Mouse (Mus musculus) myocyte (in vitro differentiated cells): ENCODE data around the gene Kndc1.

Experiments used
- POLR2A ChIP-seq: IDR thresholded peaks from one replicate; pipeline ENCODE4 v1.6.1; 2011; ENCODE audit warnings: low read depth, mild to moderate bottlenecking, control low read depth, moderate library complexity; ENCODE audit not compliant: insufficient read length
- POLR2AphosphoS2 ChIP-seq: IDR thresholded peaks from one replicate; pipeline ENCODE4 v1.6.1; 2011; ENCODE audit warnings: low read depth, control low read depth; ENCODE audit not compliant: insufficient read length

DNA sequence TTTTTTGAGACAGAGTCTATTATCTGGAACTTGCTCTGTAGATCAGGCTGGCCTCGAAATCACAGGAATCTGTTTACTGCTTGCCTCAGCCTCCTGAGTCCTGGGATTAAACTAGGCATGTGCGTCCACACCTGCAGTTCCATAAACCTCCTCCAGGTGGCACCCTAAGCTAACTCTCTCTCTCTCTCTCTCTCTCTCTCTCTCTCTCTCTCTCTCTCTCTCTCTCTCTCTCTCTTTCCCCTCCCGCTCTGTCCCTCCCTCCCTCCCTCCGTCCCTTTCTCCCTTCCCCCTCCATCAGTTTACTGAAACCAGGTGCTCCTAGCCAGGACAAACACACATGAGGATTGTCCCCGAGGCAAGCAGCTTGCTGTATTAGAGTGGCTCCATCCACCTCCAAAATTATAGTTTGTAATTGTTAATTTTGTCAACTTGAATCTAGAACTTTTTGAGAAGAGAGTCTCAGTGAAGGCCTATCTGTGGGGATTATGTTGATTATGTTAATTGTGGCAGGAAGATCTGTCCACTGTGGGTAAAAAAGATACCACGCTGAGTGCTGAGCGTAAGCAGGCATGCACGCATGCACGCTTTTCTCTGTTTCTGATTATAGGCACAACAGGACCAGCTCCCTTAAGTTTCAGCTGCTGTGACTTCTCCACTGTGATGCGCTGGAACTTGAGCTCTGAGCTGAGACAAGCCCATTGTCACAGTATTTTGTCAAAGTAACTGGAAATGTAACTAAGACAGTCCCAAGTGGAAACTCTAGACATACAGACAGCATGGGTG lies 75.0 kb downstream of the Kndc1 start:
- TF ChIP-seq POLR2AphosphoS2: no peak
- no peak for TF ChIP-seq POLR2A
